In genomic region chr4:36951955-36952215, GRCm38 (mm10) we compare ENCODE assay signal across 9 mouse cellular contexts. TPM values are rescaled to one million over a fixed set of nuclear protein-coding genes. Genes with fewer than 3 reads are reported as not detected.
DNase-seq lines count a peak whose midpoint lies in the region; ATAC-seq and TF ChIP-seq lines count a peak whose summit lies in the region.
"Had no signal": no experiment of that assay in that cellular context is flagged by ENCODE, and none has a peak within 500 bp of the region (broad histone marks: within the 10 kb centered on the region; RNA-seq: fewer than 3 reads in every experiment).

No protein-coding gene starts in this region.

- H3K9ac ChIP-seq in liver, postnatal 0 days (replicated peaks) = no peak overlapping the region

- no peak overlapping the region for H3K27ac ChIP-seq in liver, postnatal 0 days (ENCODE audit: low read depth)

- peak overlapping the region; percentile 79 for H3K4me3 ChIP-seq in E14TG2a.4 (replicated peaks; ENCODE audit: low read length)
- peak overlapping the region; percentile 20; the same call in 1 of the 2 replicates for H3K4me3 ChIP-seq in liver, postnatal 0 days (ENCODE audit: low read depth, low read length)

- TF ChIP-seq EP300 in liver, postnatal 0 days (IDR thresholded peaks at IDR 0.05; ENCODE audit: low read depth) = no peak

- H3K36me3 ChIP-seq in E14TG2a.4 (ENCODE audit: insufficient read depth, low read length) = no peaks in the 10 kb centered on the region
- H3K36me3 ChIP-seq in liver, postnatal 0 days (replicated peaks; ENCODE audit: insufficient read depth, low read length) = no peaks in the 10 kb centered on the region

- ATAC-seq in liver, postnatal 0 days = no peak
- ATAC-seq in activated CD4-positive, CD25-positive, alpha-beta regulatory T cell, adult 4 months = no peak

- under 1% methylated on average over 7 of the region's 7 CpGs for WGBS in liver, postnatal 0 days (ENCODE audit: insufficient replicate concordance)

- H3K9me3 ChIP-seq in E14TG2a.4 (ENCODE audit: low read length) = peaks cover 4% of the 10 kb centered on the region
- no peaks in the 10 kb centered on the region for H3K9me3 ChIP-seq in liver, postnatal 0 days (ENCODE audit: low read length)

- TF ChIP-seq CTCF in E14TG2a.4 (conservative IDR thresholded peaks at IDR 0.05; ENCODE audit: low read length) = no peak
- no peak for TF ChIP-seq CTCF in liver, postnatal 0 days (IDR thresholded peaks at IDR 0.05; ENCODE audit: low read depth)

- peaks cover 47% of the 10 kb centered on the region for H3K27me3 ChIP-seq in E14TG2a.4 (ENCODE audit: insufficient read depth, low read length)
- H3K27me3 ChIP-seq in liver, postnatal 0 days (ENCODE audit: insufficient read depth, low read length) = peaks cover 40% of the 10 kb centered on the region

- H3K4me2 ChIP-seq in liver, postnatal 0 days (ENCODE audit: low read depth, low read length) = peak overlapping the region; percentile 63; the same call in 1 of the 2 replicates

- peaks cover 21% of the 10 kb centered on the region for H3K4me1 ChIP-seq in E14TG2a.4 (replicated peaks; ENCODE audit: low read depth, low read length)
- H3K4me1 ChIP-seq in liver, postnatal 0 days (ENCODE audit: insufficient read depth) = peaks cover 5% of the 10 kb centered on the region

- DNase-seq in embryo, embryonic 10.5 days (ENCODE audit: low spot score) = peak; percentile 41
- no peak for DNase-seq in embryo, embryonic 11 days
- peak; percentile 24 for DNase-seq in forelimb bud, embryonic 11.5 days (ENCODE audit: low read depth, low spot score)
- DNase-seq in liver, postnatal 0 days = no peak
- no peak for DNase-seq in MN1 (ENCODE audit: low spot score)
- no peak for DNase-seq in kidney, postnatal 36 days
- DNase-seq: adrenal gland, postnatal 25 days had no signal

RNA-seq across cellular contexts. Expression of gene Lingo2, which starts 0.3 kb away (rescaled TPM):
- not detected in 2 replicates for polyA plus RNA-seq in liver, postnatal 0 days (2015; fragmentation: Nextera tagmentation; extraction: Ambion mirVana)
- polyA plus RNA-seq in activated CD4-positive, CD25-positive, alpha-beta regulatory T cell, adult 4 months (2017; shearing (Covaris generic)) = not detected

Comparison
In these comparisons a context has a peak if more than half of its experiments do, and no peak if none do; other contexts are left out.
1. DNase-seq: peak in embryo, embryonic 10.5 days (single experiment) and forelimb bud, embryonic 11.5 days (single experiment); none in embryo, embryonic 11 days (single experiment), liver, postnatal 0 days (single experiment), MN1 (single experiment) and kidney, postnatal 36 days (0 of 2).